Mouse (Mus musculus): Measurements from ENCODE around the gene Alx1. TPM values are rescaled to one million over a fixed set of nuclear protein-coding genes. Genes with fewer than 3 reads are reported as not detected.
A peak's percentile ranks its signal among the peaks of the same experiment; 100 is the strongest.

Alx1 gene
- 0.99 and 1.5 TPM in 2 replicates for polyA plus RNA-seq (2014; fragmentation: Nextera tagmentation; extraction: Ambion mirVana)

DNA sequence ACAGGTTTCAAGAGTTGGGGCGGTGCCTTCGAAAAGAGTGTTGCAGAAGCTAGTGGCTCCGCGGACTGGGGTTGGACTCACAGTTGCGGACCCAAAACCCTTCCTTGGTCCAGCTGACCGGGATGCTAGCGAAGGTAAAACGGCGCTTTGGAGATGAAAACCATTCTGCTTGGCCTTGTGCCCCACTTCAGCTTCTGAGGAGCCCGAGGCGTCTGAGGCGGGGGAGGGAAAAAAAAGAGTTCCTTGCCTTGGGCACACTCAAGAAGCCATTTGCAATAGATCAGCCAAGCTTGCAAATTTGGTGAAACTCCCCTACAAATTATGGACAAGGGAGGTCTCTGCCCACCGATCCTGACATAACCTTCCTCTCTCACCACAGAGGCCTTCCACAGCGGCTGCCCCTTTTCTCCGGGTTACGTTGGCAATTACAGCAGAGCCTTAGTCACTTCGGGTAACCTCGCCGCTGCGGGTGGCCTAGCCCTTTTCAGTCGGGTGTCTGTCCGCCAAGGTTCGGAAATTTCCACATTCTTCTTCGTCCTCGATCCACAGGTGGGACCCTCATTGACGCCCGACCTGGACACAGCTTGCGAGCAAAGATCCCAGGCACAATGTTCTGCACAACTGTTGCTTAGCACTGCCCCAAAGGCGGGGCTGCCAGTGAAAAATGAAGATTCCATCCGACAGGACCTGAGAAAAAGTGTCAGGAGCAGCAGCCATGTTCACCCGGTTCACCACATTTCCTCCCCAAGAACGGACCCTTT, at the start of gene Alx1:
Gene Alx1 (minus strand): TSS at position 486 of the 761 bp plus-strand sequence.
- H3K4me2 ChIP-seq (ENCODE audit: low read length), result no peak within 1 kb of the TSS
- WGBS, result under 1% methylated on average over 32 of the region's 32 CpGs
- H3K9me3 ChIP-seq (replicated peaks; ENCODE audit: control insufficient read depth, low read length), result no peaks in the 10 kb centered on the region
- no peaks in the 10 kb centered on the region for H3K36me3 ChIP-seq (ENCODE audit: control insufficient read depth, insufficient read depth, low read length)
- DNase-seq (ENCODE audit: low spot score), result no peak
- H3K9ac ChIP-seq (ENCODE audit: low read length), result no peak within 1 kb of the TSS
- ATAC-seq, result no peak
- peaks cover 68% of the 10 kb centered on the region for H3K27me3 ChIP-seq (replicated peaks; ENCODE audit: control insufficient read depth, insufficient read depth, low read length)
- no peak within 1 kb of the TSS for H3K4me3 ChIP-seq (ENCODE audit: low read depth, low read length)
- H3K4me1 ChIP-seq (ENCODE audit: control insufficient read depth, insufficient read depth, low read length), result peaks cover 3% of the 10 kb centered on the region
- no peak within 1 kb of the TSS for H3K27ac ChIP-seq (ENCODE audit: low read depth, low read length)

DNA sequence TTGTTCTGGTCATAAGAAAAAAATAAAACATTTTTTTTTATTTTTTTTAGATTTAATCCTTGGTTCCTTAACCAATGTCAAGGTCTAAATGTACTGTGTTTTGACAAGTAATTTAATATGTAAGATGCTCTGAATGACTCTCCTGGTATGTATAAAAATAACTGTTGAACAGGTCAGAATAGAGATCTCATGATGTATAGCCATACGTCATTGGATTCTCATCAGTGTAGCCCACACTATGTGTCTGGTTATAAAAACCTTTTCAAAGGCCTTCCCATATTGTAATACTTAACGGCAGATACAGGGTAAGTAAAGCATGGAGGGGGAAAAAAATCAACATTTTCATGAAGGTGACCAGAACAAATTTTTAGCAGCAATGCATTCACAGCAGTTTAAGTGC, 19.6 kb upstream of the Alx1 start:
- WGBS, result 82% methylated on average over 2 of the region's 2 CpGs
- no peaks in the 10 kb centered on the region for H3K36me3 ChIP-seq (ENCODE audit: control insufficient read depth, insufficient read depth, low read length)
- no peak for DNase-seq (ENCODE audit: low spot score)
- H3K9ac ChIP-seq (ENCODE audit: low read length), result no peak overlapping the region
- no peak overlapping the region for H3K4me2 ChIP-seq (ENCODE audit: low read length)
- no peaks in the 10 kb centered on the region for H3K9me3 ChIP-seq (replicated peaks; ENCODE audit: control insufficient read depth, low read length)
- no peak for ATAC-seq
- no peak overlapping the region for H3K27ac ChIP-seq (ENCODE audit: low read depth, low read length)
- no peak overlapping the region for H3K4me3 ChIP-seq (ENCODE audit: low read depth, low read length)
- H3K4me1 ChIP-seq (ENCODE audit: control insufficient read depth, insufficient read depth, low read length), result no peaks in the 10 kb centered on the region
- H3K27me3 ChIP-seq (replicated peaks; ENCODE audit: control insufficient read depth, insufficient read depth, low read length), result no peaks in the 10 kb centered on the region

DNA sequence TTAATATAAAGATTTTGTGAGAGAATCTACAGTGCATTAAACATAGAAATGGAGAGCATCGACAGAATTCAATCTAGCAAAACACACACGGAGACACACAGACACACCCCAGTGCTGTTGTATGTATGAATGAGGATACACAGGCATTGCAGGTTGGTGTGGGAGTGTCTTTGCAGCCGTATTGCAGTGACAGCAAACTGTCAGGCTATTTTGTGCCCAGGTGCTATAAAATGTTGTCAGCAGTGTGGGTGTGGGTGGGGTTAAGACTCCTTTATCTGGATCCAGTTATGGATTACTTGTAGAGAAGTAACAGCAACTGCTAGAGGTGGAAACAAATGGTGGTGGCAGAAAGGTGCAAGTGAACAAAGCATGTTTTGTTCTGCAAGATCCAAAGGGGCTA, 16.6 kb upstream of the Alx1 start:
- Histone ChIP-seq H3K4me1 (ENCODE audit: control insufficient read depth, insufficient read depth, low read length) (no peaks in the 10 kb centered on the region), H3K9ac (ENCODE audit: low read length) (no peak overlapping the region), H3K27me3 (replicated peaks; ENCODE audit: control insufficient read depth, insufficient read depth, low read length) (no peaks in the 10 kb centered on the region), H3K27ac (ENCODE audit: low read depth, low read length) (no peak overlapping the region), H3K4me2 (ENCODE audit: low read length) (no peak overlapping the region), H3K4me3 (ENCODE audit: low read depth, low read length) (no peak overlapping the region), H3K9me3 (replicated peaks; ENCODE audit: control insufficient read depth, low read length) (no peaks in the 10 kb centered on the region), H3K36me3 (ENCODE audit: control insufficient read depth, insufficient read depth, low read length) (no peaks in the 10 kb centered on the region)
- no peak for DNase-seq (ENCODE audit: low spot score)
- 74% methylated on average over 3 of the region's 3 CpGs for WGBS
- ATAC-seq, result no peak

DNA sequence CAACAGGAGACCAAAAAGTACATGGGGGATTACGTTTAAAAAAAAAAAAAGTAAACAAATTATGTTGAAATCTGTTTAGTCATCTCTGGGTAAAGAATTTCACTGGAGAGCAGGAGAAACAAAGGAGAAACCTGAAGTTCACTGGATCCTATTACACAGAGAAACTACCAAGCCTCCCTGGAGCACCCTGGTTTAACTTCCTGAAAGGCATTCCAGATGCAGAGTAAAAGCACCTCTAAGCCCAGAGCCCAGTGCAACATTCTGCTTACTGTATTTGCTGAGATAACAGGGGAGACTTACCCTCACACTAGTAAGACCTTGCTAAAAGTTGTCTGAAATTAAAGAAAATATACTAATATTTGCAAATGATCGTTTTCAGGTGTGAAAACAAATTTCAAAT, 15.0 kb upstream of the Alx1 start:
- no peak overlapping the region for H3K4me3 ChIP-seq (ENCODE audit: low read depth, low read length)
- no peak overlapping the region for H3K9ac ChIP-seq (ENCODE audit: low read length)
- H3K36me3 ChIP-seq (ENCODE audit: control insufficient read depth, insufficient read depth, low read length), result no peaks in the 10 kb centered on the region
- no peak overlapping the region for H3K27ac ChIP-seq (ENCODE audit: low read depth, low read length)
- ATAC-seq (no peak), DNase-seq (ENCODE audit: low spot score) (no peak)
- H3K4me2 ChIP-seq (ENCODE audit: low read length), result no peak overlapping the region
- WGBS, result 72% methylated on average over 2 of the region's 2 CpGs
- H3K9me3 ChIP-seq (replicated peaks; ENCODE audit: control insufficient read depth, low read length), result no peaks in the 10 kb centered on the region
- no peaks in the 10 kb centered on the region for H3K27me3 ChIP-seq (replicated peaks; ENCODE audit: control insufficient read depth, insufficient read depth, low read length)
- no peaks in the 10 kb centered on the region for H3K4me1 ChIP-seq (ENCODE audit: control insufficient read depth, insufficient read depth, low read length)

DNA sequence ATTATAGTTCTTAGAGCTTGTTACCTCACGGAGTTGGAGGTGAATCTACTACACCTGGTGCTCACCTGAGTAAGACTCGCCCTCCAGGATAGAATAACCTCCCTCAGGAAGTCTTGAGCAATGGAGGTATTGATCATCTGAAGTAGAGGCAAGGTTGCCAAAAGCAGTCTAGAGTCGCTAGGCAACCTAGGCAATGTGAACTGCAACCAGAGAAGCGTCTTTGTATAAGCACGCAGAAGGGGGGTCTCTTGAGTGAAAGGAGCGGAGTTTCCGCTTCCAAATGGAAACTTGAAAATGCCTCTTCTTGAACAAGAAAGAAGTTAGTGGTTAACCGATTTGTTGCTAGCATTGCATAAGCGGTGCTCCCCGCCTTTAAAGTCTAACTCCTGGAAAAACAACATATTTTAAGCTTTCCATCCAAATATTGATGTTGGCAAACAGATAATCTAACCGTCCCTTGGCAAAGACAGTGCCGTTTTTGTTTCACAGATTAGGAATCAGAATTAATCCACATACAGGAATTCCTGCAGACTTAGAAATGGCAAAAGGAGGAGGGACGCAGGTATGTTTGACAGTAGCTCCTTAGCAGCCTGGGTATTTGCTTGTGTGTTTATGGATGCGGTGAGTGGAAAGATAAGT, 5.1 kb upstream of the Alx1 start:
- no peaks in the 10 kb centered on the region for H3K36me3 ChIP-seq (ENCODE audit: control insufficient read depth, insufficient read depth, low read length)
- H3K4me2 ChIP-seq (ENCODE audit: low read length), result no peak overlapping the region
- H3K27ac ChIP-seq (ENCODE audit: low read depth, low read length), result no peak overlapping the region
- no peak overlapping the region for H3K4me3 ChIP-seq (ENCODE audit: low read depth, low read length)
- ATAC-seq (no peak), DNase-seq (ENCODE audit: low spot score) (no peak)
- H3K9ac ChIP-seq (ENCODE audit: low read length), result no peak overlapping the region
- WGBS, result under 1% methylated on average over 14 of the region's 14 CpGs
- peaks cover 51% of the 10 kb centered on the region for H3K27me3 ChIP-seq (replicated peaks; ENCODE audit: control insufficient read depth, insufficient read depth, low read length)
- no peaks in the 10 kb centered on the region for H3K4me1 ChIP-seq (ENCODE audit: control insufficient read depth, insufficient read depth, low read length)
- no peaks in the 10 kb centered on the region for H3K9me3 ChIP-seq (replicated peaks; ENCODE audit: control insufficient read depth, low read length)

DNA sequence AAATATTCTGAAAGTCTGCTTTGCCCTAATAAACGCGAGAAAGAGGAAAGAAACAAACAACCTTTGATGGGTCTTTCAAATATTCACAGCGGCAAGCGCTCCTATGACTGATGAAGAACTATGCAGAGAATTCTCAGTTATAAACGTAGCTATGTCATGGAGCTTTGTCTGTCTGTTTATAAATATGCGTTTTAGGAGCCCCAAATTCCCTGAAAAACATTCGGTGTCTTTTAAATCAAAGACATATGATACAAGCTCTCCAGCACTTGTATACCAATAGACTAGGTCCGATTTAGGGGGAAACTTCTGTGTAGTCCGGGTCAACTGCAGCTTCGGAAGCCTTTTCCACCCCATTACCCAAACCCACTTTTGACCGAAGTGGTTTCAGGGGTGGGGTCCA, 916 bp upstream of the Alx1 start:
- 3% methylated on average over 11 of the region's 11 CpGs for WGBS
- Histone ChIP-seq H3K4me1 (ENCODE audit: control insufficient read depth, insufficient read depth, low read length) (peaks cover 3% of the 10 kb centered on the region), H3K27ac (ENCODE audit: low read depth, low read length) (no peak overlapping the region), H3K4me3 (ENCODE audit: low read depth, low read length) (no peak overlapping the region), H3K4me2 (ENCODE audit: low read length) (no peak overlapping the region), H3K27me3 (replicated peaks; ENCODE audit: control insufficient read depth, insufficient read depth, low read length) (peaks cover 73% of the 10 kb centered on the region), H3K36me3 (ENCODE audit: control insufficient read depth, insufficient read depth, low read length) (no peaks in the 10 kb centered on the region), H3K9ac (ENCODE audit: low read length) (no peak overlapping the region), H3K9me3 (replicated peaks; ENCODE audit: control insufficient read depth, low read length) (no peaks in the 10 kb centered on the region)
- ATAC-seq (no peak), DNase-seq (ENCODE audit: low spot score) (no peak)

DNA sequence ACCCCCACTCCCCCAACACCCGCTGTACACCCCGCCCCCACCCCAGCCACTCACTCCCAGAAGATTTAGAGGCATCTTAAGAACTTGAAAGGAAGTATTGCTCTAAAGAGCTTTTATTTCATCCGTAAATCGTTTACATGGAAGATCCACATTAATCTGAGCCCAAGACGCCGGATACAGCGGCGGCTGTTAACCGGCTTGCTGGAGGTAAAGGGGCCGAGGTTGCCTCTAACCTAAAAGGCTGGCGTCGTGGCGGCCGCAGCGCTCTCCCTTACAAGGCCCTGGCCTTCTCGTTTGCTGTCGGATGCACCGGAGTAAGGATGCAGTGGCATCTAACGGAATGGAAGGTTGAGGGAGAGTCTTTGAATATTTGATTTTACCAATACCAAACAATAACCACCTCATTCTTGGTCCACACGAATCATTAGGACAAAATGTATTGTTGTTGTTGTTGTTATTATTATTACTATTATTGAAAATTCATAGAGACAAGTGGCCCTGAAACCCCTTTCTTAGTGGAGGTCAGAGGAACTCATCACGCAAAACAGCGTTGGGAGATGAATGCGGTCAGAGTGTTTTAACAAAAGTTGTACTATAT, 784 bp downstream of the Alx1 start:
- H3K4me2 ChIP-seq (ENCODE audit: low read length), result no peak overlapping the region
- H3K4me3 ChIP-seq (ENCODE audit: low read depth, low read length), result no peak overlapping the region
- peaks cover 63% of the 10 kb centered on the region for H3K27me3 ChIP-seq (replicated peaks; ENCODE audit: control insufficient read depth, insufficient read depth, low read length)
- no peaks in the 10 kb centered on the region for H3K9me3 ChIP-seq (replicated peaks; ENCODE audit: control insufficient read depth, low read length)
- DNase-seq (ENCODE audit: low spot score) (no peak), ATAC-seq (no peak)
- H3K27ac ChIP-seq (ENCODE audit: low read depth, low read length), result no peak overlapping the region
- no peak overlapping the region for H3K9ac ChIP-seq (ENCODE audit: low read length)
- WGBS, result under 1% methylated on average over 21 of the region's 23 CpGs
- H3K4me1 ChIP-seq (ENCODE audit: control insufficient read depth, insufficient read depth, low read length), result peaks cover 3% of the 10 kb centered on the region
- no peaks in the 10 kb centered on the region for H3K36me3 ChIP-seq (ENCODE audit: control insufficient read depth, insufficient read depth, low read length)

DNA sequence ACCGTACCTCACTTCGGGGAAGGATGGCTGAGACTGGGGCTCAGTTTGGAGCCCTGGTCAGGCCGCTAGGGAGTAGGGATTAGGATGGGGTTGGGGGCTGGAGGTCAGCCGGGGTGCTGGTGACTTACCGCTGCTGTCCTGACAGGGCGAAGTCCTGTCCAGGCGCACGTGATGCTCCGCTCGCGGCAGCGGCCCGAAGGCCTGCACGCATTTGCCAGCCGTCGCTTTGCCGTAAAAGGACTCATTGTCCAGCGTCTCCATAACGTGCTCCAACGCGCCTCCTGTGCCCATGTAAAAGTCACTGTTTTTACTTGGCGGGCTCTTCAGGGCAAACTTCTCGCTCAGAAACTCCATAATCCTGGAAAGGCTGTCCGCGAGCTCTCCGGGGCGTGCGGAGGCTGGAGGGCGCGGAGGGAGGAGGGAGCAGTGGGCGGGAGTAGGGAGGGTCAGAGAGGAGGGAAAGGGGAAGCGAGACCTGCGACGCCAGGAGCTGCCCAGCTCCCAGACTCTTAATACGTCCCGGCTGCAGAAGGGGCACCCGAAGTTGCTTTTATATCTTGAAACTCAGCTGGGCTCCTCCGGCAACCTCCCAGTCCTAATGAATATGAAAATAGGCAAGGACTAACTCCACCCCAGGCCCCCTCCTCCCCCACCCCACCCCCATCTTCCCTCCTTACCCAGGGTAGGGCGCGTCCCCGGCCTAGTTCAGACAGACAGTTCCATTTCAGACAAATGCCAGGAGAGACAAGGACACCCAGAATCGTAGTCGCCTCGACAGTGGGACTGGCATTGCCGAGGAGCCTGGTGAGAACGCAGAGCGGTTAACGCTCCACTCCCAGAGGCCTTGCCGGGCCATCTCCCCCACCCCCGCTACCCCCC, 1.5 kb downstream of the Alx1 start:
- Histone ChIP-seq H3K27me3 (replicated peaks; ENCODE audit: control insufficient read depth, insufficient read depth, low read length) (peaks cover 64% of the 10 kb centered on the region), H3K4me3 (ENCODE audit: low read depth, low read length) (peak overlapping the region; percentile 22; the same call in 1 of the 2 replicates), H3K4me1 (ENCODE audit: control insufficient read depth, insufficient read depth, low read length) (peaks cover 3% of the 10 kb centered on the region), H3K27ac (ENCODE audit: low read depth, low read length) (no peak overlapping the region), H3K4me2 (ENCODE audit: low read length) (peak overlapping the region; percentile 44), H3K9ac (ENCODE audit: low read length) (no peak overlapping the region), H3K36me3 (ENCODE audit: control insufficient read depth, insufficient read depth, low read length) (no peaks in the 10 kb centered on the region), H3K9me3 (replicated peaks; ENCODE audit: control insufficient read depth, low read length) (no peaks in the 10 kb centered on the region)
- no peak for DNase-seq (ENCODE audit: low spot score)
- WGBS, result under 1% methylated on average over 47 of the region's 50 CpGs
- peak; percentile 56 for ATAC-seq
